Mouse (Mus musculus) c-Kit-positive CD71-positive TER-119-positive erythroid progenitor cells, embryonic 14.5 days (primary cell): ENCODE measurements around the gene Ncln.
"Not testable (repeated sequence)": the region's sequence is repeated elsewhere in the genome, so short reads cannot be mapped to it uniquely, and the experiment has no call there.

ENCODE experiments used
- DNase-seq: peaks from one replicate; pipeline ENCODE4 v3.0.0-alpha.2; 2013; ENCODE audit warnings: low spot score

The Ncln gene

DNA sequence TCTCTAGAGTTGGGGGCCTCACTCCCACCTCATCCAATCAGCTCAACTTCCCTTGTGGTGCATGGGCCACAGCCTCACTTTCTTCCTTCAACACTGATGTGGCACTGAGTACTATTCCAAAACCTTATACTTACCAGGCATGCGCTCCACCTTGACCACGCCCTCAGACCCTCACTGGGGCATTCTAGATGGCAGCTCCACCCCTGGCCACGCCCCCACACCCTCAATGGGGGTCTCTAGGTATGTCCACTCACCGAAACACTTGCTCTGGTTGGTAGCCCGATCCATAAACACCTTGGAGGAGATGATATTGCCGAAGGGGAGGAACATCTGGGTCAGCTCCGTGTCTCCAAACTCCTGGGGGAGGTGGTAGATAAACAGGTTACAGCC, 33.8 kb downstream of the Ncln start:
- DNase-seq = no peak

DNA sequence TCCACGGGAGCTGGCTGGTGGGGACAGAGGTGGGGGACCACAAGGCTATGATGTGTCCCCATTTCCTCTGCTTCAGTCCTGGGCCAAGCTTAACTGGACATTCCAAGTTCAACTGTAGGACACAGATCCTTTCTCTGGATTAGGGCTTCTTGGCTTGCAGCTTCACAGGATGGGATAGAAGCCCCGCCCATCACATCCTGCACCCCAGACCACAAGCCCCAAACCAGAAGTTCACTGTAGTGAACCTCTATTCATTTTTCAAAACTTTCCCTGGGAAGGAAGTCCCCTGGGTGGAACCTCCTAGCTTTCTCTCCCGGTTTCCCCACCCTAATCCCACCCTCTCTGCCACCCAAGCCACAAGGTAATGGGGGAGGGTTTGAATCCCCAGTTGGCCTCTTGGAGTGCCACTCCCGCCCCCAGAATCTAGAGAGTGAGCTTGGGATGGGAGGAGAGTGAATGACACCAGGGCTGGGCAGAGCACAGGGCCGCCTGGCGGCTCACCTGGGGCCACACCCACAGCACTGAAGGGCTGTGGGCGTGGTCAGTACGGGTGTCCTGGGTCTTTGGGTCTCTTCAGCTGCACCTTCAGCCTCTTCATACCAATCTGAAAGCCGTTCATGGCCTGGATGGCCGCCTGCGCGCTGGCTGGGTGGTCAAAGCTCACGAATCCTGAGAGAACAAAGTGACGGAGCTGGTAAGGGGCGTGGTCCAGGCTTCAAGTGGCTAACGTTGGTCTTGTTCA, 34.3 kb downstream of the Ncln start:
- DNase-seq = no peak

DNA sequence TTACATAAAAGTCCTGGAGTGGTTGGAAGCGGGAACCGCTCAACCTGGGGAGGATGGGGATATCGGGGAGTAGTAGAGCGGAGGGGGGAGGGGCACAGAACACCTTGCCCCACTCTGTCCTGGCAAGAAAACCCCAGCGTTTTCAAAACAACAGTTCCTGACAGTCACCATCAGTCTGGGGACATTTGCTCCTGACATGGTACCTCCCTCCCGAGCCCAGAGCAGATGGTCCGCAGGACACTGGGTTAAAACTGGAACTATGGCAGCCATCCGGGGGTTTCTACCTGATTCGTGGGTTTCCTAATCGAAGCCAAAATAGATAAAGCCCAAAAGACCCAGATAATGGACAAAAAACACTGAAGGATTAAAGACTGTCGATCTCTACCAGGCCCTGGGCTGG, 35.2 kb downstream of the Ncln start:
- DNase-seq = no peak

DNA sequence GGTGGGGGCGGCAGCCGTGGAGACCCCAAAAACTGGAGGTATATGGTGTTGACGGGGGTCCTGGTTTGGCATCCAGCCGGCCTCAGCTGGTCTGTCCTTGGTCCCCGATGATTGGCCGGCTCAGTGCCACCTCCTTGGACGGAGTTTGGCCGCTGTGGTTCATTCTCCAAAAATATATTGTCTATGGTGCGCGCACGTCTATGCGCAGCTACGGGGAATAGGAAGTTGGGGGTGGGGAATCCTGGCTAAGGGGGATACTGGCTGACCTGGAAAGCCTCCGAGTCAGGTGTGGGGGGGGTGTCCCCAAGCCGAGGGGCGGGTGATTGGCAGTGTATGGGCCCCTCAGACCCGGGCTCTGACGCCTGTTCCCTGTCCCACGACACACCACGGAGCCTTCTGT, 35.7 kb downstream of the Ncln start:
- DNase-seq = no peak

DNA sequence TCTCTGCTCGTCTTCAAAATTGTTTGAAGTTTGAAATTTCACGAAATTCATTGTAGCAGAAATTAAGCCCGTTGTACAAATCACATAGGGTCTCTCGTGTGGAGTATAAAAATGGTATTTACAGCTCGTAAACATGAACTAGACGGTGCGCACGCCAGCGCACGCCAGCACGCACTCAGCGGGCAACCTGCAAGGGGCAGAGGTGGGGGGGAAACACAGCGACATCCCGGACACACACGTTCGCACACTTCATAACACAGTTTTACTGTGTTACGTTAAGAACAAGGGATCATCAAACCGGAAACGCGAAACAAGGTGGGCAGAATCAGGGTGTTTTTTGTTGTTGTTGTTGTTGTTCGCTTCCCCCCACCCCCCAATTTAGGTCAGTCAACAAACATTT, 36.8 kb downstream of the Ncln start:
- no peak for DNase-seq

DNA sequence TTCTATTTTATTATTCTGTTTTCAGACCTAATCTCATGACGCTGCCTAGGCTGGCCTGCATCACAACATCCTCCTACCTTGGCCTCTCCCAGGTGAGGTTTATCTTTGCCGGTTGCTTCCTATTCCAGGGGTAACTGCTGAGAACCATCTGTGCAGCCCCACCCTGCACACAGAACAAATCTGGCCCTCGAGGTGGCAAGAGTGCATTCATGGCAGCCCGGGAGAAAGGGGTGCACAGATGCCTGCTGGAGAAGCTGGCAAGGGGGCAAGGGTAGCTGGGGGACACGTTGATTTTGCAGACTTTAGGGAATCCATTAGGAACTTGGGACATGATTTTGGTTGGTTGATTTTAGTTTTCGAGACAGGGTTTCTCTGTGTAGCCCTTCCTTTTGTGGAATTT, 37.9 kb downstream of the Ncln start:
- DNase-seq = no peak

DNA sequence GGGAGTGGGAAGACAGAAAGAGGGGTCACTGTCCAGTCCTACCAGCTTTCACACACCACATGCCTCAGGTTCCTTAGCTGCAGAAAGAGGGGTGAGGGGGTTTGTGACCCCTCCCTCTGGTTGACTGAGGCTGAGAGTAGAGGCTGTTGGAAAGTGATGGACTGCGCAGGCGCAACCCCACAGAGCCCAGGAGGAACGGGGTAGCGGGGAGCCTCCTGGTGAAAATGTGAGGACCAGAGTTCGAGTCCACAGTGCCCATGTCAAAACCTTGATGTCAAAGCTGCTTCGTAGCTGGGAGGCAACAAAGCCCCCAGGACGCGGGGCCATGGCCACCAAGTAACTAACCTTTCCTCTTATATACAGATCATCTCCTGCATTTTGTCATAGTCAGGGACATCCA, 38.6 kb downstream of the Ncln start:
- no peak for DNase-seq

DNA sequence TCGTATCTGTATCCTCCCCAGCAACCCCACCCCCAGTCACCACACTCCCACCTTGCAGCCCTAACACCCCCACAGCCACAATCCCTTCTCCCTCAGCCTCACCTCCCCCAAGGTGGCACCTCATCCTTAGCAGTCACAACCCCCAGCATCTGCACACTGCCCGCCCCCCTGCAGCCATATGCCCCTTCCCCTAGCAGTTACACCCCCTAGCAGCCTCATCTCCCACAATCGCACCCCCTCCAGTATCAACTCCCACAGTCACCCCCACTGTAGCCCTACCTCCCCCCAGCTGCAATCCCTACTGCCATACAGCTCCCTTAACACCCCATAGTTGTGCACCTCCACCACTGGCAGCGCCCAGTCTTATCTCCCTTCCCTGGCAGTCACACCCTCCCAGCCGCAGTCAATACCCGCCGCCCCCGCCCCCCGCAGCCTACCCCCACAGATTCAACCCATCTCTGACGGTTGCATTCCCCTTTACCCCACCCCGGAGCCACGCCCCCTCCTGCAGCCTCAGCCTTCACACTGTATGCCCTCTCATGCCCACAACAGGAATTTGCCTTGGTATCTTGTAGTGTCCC, 39.1 kb downstream of the Ncln start:
- no peak for DNase-seq

DNA sequence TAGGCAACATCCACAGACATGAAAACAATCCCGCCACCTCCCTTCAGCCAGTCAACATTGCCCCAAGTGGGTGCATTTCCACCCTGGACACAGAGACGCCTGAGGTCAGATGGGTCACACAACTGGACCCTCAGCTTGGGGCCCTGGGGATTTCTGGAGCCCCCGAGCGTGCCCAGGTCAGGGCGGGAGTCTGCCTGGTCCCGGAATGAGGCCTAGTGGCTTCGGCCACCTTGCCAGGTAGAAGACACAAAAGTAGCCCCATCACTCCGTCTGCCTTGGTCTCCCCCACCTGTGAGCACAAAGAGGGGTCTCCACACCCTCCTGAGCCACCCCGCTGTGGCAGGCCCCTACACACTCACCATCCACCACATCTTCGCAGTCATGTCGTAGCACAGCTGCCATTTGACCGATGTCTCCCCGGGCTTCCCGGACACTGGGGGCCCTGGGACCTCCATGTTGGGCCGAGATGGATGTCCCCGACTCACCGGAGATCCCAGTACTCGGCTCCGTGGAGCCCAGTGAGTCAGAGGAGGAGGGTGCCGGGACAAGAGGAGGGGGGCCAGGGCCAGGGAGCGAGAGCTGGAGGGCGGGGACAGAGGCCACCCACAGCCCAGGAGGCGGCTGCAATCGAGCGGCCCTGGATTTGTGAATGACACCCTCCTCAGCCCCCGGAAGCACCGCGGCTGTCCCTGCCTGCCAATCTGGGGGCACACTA, 40.9 kb downstream of the Ncln start, which contains the start of gene Nfic:
Nfic (minus strand) TSS at position 455 of the 715 bp plus-strand sequence.
- DNase-seq = no peak

DNA sequence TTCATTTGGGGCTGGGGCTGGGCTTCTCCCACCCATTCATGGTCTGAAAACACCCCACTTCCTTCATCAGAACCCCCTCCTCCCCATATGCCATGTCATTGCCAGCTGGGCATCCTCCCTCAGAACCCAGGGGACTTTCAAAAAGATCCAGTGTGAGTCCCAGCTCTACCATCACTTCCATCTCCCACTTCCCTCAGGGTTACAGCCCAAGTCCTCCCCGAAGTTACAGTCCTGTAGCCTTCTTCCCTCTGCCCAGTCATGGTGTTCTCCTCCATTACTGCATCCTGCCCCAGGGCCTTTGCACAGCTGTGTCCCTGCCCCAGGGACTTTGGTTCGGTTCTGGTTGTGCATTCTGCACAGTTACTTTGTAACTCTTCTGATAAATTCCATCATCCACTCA, 42.1 kb downstream of the Ncln start:
- DNase-seq = no peak

DNA sequence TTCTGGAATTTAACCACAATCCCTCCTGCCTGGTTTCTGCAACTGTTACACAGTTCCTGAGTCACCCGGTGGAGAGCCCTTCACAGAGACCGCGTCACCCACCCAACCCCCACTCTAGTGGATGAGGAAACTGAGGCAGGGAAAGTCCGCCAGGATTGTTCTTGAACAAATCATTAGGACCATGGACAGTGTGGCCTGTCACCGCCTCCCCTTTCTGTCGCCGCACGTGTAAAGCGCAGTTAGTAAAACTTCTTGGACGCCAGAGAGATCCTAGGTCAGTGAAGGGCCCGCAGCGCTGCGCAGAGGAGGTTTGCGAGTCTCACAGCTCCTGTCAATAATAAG, 43.3 kb downstream of the Ncln start:
- no peak for DNase-seq

DNA sequence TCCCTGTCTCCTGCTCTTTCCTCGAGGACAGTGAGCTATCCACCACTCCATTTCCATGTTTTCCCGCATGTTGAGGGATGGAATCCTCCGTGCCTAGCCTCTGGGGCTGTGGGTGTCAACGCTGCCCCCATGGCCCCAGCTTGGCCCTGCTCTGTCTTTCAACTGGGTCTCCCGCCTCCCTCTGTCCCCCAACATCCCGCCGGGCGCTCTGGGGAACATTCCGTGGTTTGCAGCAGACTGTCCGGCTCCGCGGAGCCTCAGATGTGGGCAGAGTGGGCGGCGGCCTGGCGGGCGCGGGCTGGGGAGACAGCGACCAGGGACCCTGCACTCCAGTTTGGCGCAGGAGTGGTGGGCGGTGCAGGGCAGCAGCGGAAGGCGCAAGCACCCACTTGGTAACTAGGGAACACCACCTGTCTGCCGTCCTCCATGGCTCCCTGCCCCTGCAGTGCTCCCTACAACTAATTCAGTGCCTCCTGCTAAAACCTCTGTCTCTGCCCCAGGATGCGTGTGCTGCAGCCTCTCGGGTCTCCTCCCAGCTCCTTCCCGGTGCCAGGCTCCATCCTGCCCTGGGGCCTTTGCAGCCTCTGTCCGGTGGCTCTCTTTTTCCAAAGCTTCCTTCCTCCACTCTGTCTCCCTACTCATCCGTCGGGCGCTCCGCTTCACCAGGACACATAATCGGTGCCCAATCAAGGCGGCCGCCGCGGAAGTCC, 43.8 kb downstream of the Ncln start:
- no peak for DNase-seq

DNA sequence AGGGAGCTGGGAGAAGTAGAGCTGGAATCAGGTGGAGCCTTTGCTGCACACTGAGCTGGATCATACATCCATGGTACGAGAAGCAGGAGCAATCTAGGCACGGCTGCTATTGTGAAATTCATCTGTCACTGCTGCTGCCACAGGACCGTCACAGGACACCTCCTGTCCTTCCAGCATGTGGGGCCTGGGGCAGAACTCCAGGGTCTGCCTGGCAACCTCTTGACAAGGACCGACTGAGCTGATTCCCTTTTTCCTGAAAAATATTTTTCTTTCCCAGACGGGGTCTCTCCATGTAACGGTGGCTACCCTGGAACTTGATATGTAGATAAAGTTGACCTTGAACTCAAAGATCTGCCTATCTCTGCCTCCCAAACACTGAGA, 44.8 kb downstream of the Ncln start:
- no peak for DNase-seq

DNA sequence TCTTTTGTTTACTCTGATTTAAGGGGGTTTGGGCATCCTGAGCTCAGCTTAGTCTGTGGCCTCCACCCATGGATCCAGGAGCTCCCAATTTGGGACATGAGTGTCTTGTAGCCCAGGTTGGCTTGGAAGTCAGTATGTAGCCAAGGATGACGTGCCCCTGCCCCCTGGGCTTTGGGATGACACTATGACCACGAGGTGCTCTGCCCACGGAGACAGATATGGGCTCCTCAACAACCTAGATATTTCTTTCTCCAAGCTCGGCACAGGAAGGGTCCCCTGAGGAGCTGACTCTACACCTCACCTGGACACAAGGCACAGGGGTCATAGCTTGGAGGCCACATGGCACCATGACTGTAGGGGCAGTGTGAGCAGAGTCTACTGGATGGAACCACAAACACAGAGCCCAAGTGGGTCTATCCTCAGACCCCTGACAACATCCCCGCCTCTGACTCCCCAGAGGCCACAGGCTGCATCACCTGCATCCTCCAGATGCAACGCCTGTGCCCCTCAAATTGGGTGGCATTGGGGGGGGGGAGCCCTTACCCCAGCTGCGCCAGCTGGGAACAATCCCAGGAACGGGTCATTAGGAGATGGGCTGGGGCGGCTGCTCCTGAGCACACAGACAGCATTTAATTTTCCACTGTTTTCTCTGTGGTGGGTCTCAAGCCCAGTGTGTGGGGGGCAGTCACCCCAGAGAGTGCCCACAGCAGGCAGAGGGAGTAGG, 45.4 kb downstream of the Ncln start:
- no peak for DNase-seq

DNA sequence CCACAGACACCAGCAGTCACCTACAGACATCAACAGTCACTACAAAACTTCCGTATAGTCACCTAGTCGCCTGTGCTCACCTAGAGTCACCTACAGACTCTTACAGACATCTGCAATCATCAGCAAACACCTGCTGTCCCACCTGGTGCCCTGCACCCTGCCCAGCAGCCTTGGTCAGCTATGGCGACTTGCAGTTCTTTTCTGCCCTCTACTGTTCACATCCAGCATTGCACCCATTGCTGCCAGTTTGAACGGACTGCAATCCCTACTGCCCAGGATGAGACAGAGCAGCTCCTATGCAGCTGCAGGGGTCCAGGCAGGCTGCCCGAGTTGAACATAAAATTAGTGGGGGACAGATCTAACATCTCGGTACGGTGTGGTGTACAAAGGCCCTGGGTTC, 46.1 kb downstream of the Ncln start:
- DNase-seq = peak; percentile 77

DNA sequence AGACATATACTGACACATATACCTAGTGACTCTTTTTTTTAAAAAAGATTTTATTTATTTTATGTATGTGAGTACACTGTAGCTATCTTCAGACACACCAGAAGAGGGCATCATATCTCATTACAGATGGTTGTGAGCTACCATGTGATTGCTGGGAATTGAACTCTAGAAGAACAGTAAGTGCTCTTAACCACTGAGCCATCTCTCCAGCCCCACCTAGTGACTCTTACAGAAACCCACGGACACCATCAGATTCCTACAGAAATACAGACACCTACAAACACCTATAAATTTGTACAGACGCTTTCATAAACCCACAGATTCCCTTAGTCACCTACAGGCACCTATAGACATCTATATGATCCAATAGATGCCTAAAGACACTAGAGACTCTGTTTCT, 50.7 kb downstream of the Ncln start:
- DNase-seq = not testable (repeated sequence)

DNA sequence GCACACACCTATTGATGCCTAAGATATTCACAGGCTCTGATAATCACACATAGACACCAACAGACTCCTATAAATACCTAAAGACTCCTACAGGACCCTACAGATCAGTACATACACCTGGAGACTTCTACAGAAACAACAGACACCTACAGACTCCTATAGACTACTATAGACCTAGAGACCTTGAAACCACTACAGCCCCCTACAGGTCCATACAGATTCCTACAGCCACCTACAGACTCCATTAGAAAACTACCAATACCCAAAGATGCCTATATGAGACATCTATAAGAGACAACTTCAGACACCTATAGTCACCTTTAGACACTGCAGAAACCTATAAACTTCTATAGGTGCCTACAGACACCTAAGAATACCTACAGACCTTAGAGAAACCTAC, 55.2 kb downstream of the Ncln start:
- DNase-seq = no peak
